Mouse (Mus musculus) cerebellum, adult 9-10 months (tissue): ENCODE measurements around the gene Fzr1.
A peak's percentile ranks its signal among the peaks of the same experiment; 100 is the strongest.

Experiments
- DNase-seq: peaks from one replicate; pipeline ENCODE4 v3.0.0; 2022

Gene Fzr1

DNA sequence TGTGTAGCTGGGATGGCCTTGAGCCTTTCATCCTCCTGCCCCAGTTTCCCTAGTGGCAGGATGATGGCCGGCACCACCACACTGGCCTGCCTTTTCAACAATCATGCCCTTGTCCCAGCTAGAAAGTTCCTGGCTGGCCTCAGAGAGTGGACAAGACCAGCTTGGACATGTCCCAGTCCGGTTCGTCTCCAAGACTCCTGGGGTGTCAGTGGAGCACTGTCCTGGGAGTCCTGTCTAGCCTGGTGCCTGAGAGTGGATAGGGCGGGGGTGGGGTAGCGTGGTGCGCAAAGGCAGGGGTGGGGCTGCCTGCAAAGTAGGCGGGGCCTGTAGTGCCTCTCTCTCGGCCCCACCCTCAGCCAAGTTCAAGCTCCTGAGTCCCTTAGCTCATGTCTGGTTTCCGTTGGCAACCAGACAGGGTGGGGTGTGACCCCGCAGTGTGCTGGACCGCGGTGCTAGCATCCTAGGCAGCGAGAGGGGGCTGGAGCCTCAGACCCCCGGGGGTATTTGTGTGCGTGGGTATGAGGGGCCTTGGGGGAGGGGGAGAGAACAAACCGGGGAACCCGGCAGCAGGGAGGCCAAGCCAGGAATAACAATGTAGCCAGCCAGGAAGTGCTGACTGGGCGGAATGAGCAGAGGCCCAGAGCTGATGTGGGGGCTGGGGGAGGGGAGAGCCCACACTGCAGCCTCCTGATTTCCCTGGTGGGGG is 23.4 kb upstream of the Fzr1 start:
- DNase-seq: peak; percentile 69

DNA sequence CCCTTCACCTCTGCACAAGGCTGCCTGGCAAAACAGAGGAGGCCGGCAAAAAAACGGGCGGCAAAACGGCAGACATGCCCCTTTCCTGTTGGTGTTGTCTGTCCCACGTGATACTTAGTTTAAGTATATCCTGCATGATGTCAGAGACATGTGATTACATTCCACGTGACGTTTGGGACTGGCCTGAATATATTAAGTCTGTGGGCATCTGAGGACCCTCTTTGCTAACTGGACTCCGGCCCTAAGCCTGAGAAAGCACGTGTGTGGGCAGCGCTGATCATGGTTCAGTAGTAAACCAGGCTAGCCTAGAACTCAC is 22.8 kb upstream of the Fzr1 start:
- peak; percentile 77 for DNase-seq

- peak; percentile 94 for DNase-seq
Observed at GRCm38 (mm10) chr10:81400371-81401204, 22.3 kb upstream of the Fzr1 start.

DNA sequence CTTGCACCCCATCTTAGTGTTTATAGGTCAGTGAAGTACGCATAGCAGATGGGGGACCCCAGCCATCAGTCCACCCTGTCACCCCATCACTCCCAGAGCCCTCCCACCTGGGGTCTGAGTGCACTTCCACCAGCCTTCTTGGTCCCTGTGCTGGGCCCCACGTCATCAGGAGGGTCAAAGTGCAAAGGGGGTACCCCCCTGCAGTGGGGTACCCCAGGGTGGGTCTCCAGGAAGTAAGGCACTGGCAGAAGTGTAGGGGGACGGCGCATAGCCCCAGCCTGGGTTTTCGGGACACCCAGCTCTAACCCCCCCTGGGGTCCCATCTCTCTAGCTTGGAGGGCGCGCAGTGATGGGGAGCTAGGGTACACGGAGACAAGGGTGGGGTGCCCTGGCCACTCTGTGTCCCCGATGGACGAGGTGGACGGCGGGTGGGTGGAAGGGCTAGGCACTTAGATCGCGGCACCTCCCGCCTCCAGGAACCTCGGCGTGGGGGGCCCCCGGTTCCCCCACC is 21.5 kb upstream of the Fzr1 start:
- DNase-seq: peak; percentile 66

DNA sequence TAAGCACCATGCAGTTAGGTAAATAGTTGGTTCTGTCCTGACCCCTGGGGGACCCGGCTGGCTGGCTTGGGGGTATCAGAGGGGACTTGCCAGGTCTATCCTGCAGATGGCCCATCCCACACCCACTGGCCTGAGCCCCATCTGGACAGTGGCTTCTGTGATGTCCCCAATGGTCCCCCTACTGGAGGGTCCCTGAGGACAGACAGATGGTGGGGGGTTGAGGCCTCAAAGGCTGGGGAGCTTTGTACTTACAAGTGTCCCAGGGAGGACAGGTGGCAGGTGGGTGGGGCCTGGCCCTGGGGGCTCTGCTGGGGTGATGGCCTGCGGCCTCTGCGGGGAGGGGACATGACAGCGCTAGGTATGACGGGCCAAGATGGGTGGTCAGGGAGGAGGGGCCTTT is 21.0 kb upstream of the Fzr1 start:
- peak; percentile 72 for DNase-seq

DNA sequence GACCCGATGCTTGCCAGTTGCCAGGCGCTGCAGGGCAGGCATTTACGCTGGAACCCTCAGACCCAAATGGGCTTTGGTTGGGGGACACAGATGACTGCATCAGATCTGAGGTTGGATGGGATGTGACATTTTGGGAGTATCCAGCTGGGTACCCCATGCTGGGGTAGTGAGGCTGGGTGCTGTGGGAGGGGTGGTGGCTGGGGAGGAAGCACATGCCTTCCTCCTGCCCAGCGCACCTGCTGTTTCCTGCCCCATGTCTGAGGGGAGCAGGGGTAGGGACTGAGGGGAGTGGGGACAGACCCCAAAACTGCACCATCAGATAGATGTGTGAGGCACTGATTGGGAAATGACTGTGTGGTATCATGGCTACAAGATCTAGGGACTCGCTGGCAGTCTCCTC is 18.4 kb upstream of the Fzr1 start:
- DNase-seq: no peak

- no peak for DNase-seq
Observed at GRCm38 (mm10) chr10:81395865-81396264, 17.5 kb upstream of the Fzr1 start.

- DNase-seq: peak; percentile 83
Observed at GRCm38 (mm10) chr10:81395127-81395526, 16.8 kb upstream of the Fzr1 start.

- DNase-seq: no peak
Observed at GRCm38 (mm10) chr10:81393456-81394063, 15.2 kb upstream of the Fzr1 start.

- no peak for DNase-seq
Observed at GRCm38 (mm10) chr10:81392781-81393185, 14.5 kb upstream of the Fzr1 start, which contains the start of gene Smim24. Gene Smim24 (plus strand): TSS chr10:81393051.

GRCm38 (mm10) chr10:81392270-81392669 is 14.0 kb upstream of the Fzr1 start:
- no peak for DNase-seq

DNA sequence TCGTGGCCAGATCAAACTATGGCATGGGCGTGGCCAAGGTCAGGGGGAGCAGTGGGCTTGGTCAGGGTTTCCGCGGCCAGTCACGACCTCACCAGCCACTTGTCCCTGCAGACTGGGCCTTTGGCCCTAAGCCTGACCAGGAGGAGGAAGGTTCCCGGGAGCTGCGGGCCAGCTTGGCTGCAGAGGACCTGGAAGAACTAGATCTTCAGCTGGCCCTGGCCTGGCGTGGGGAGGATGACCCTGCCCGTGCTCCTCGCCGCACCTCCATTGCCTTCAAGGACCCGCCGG is 12.3 kb upstream of the Fzr1 start:
- DNase-seq: no peak

DNA sequence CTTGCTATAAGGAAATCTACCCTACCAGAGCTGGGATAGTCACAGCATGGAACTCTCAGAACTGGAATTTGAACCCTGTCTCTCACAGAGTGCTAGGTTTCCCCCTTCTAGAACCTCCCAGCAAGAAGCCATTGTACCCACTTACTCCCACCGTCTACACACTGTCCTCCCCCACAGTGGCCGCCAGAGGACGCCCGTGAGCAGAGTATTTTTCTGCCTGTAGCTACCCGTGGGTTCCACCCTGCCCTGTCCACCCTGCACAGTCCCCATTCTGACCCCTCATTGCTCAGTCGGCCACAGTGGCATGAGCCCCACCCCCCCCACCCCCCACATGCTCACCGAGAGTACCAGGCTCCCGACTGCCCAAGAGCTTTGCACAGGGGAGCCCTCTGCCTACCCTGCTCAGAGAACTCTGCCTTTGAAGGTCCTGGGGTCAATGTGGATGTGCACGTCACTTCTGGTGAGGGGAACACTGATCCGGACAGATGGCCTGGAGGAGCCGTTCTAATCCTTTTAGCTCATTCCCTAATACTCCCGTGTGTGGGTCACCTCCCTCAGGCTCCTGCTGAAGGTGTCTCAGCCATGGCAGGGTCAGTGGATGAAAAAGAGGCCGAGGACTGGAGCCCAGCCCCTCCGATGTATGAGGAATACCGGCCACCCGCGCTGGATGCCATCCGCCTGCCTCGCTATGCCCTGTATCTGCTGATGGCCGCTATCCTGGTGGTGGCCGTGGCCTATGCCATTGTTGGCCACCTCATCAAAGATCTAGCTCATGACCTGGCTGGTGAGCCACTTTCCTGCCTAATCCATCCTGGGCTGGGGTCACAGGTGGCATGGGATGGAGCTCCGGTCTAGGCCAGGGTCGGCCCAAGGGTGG is 11.7 kb upstream of the Fzr1 start:
- peak; percentile 76 for DNase-seq

GRCm38 (mm10) chr10:81389373-81389772 is 11.1 kb upstream of the Fzr1 start:
- DNase-seq: peak; percentile 55

DNA sequence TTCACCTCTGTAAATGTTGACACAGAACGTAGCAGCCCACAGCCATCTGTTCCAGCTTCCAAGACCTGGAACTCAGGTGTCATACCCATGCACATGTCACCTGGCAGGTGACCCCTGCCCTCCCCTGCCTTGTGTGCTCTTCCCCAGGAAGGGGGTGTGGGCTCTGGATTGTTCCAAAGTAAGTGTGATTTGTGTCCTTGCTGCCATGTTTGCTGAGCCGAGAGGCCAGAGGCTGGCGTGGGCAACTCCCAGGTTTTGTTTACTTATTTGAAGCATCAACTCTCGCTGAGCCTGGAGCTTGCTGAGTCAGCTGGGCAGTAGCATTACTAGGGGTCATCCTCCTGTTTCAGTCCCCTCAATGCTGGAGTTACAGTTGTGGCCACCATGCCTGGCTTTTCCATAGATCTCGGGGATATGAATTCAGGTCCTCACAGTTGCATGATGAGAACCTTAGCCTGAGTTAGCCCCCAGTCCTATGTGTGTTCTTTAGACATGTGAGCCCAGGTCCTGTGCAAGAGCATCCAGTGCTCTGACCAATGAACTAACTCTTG is 10.3 kb upstream of the Fzr1 start, which contains the start of gene Gm48552:
Gene Gm48552, plus strand, starts transcription at position 501 of the 551 bp plus-strand sequence.
- DNase-seq: no peak

- DNase-seq: no peak
Observed at GRCm38 (mm10) chr10:81387716-81388115, 9.4 kb upstream of the Fzr1 start.

GRCm38 (mm10) chr10:81385603-81386306 is 7.4 kb upstream of the Fzr1 start:
- DNase-seq: peak; percentile 60

GRCm38 (mm10) chr10:81384605-81384982 is 6.3 kb upstream of the Fzr1 start:
- no peak for DNase-seq

DNA sequence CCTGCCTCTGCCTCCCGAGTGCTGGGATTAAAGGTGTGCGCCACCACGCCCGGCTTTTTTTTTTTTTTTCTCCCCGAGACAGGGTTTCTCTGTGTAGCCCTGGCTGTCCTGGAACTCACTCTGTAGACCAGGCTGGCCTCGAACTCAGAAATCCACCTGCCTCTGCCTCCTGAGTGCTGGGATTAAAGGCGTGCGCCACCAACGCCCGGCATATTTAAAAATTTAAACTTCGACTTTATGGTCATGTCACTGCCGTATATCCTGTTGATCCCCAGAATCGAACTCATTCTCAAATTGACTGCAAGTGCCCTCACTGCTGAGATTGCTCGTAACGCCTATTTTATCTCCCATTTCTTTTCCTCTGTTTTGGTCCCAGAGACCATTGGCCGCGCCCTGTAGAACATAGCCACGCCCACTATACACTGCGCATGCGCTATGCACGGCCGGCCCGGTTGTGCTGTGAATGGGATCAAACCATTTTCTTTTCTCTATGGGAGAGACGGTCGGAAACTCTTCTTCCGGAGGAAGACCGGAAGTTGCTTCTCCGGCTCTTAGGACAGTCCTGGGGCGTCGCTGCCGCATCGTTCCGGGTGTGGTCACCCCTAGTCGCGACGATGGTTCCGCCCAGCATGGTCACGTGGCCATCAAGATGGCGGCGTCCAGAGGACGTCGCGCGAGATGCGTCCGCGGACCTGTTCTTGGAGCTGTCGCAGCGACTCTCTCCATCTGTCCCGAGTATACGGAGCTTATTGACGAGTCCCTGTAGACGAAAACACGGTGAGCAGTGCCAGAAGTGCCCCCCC is 5.7 kb upstream of the Fzr1 start, which contains the start of the genes Dohh and Gm48551:
Gene Dohh, plus strand, starts transcription at position 627 of the 803 bp plus-strand sequence.
Gene Gm48551, plus strand, starts transcription at position 665 of the 803 bp plus-strand sequence.
- peak; percentile 99 for DNase-seq

DNA sequence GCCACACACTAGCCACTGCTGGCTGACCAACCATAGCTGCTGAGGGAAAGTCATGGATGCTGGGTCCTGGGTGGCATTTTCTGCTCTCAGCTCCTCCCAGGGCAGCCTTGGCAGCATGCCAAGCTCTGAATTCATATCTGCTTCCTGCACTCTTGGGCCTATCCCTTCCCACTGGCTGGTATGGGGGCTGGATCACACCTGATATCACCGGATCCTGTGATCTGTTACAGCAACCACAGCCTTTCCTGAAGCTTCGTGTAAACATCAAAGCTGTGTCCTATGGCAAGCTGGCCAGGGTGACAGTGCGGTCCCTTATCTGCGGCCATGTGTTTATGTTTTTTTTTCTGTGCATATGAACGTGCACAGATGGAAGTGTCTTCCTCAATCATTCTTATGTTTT is 3.7 kb upstream of the Fzr1 start:
- DNase-seq: peak; percentile 62
